Mouse (Mus musculus): ENCODE measurements around the gene Gm49416.

The Gm49416 gene

GRCm38 (mm10) chr19:8919684-8920072 lies 31.0 kb downstream of the Gm49416 start:
- in situ Hi-C loops (cut with MboI, MseI) = no loop called here

DNA sequence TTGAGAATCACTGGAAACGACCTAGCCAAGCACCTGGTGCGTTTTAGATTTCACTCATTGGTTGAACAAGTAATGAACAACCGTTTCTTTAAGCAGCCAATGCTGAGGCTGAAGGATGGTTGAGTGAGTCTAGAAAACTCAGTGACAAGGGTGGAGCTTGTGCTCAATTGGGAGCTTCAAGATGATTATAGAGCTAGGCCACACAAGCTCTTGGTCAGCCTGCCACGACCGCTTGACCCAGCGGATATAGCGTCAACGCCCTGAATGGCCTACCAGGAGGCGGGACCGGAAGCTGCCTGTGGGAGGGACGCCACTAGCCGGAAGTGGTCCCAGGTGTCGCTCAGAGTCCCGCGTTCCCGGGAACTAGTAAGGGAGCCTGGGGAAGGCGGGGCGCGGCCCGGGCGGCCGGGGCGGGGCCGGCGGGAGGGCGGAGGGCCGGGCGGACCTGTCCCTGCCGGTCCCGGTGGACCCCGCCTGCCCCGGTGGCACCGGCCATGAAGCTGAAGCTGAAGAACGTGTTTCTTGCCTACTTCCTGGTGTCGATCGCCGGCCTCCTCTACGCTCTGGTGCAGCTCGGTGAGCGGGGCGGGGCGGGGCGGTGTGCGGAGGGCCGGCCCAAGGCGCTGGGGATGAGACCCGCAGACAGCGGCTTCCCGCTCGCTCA lies 31.5 kb downstream of the Gm49416 start, which contains the start of gene B3gat3:
B3gat3 (plus strand) TSS at position 302 of the 664 bp plus-strand sequence.
- in situ Hi-C loops (cut with MboI, MseI) = no loop called here

- in situ Hi-C loops (cut with MboI, MseI) = no loop called here
Observed at GRCm38 (mm10) chr19:8920836-8921291, 32.1 kb downstream of the Gm49416 start.

DNA sequence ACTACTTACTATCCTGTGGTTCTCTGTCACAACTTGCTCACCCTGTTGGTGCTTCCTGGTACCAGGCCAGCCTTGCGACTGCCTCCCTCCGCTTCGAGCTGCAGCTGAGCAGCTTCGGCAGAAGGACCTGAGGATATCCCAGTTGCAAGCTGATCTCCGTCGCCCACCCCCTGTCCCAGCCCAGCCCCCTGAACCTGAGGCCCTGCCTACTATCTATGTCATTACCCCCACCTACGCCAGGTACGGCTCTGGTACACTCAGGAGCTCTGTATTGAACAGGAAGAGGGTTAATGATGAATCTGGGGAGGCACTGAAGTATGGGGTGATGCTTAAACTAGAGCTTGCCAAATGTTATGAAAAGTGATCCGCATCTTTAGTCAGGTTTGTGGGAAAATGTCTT lies 33.0 kb downstream of the Gm49416 start:
- in situ Hi-C loops (cut with MboI, MseI) = no loop called here

- in situ Hi-C loops (cut with MboI, MseI) = no loop called here
Observed at GRCm38 (mm10) chr19:8926766-8927165, 38.0 kb downstream of the Gm49416 start.

DNA sequence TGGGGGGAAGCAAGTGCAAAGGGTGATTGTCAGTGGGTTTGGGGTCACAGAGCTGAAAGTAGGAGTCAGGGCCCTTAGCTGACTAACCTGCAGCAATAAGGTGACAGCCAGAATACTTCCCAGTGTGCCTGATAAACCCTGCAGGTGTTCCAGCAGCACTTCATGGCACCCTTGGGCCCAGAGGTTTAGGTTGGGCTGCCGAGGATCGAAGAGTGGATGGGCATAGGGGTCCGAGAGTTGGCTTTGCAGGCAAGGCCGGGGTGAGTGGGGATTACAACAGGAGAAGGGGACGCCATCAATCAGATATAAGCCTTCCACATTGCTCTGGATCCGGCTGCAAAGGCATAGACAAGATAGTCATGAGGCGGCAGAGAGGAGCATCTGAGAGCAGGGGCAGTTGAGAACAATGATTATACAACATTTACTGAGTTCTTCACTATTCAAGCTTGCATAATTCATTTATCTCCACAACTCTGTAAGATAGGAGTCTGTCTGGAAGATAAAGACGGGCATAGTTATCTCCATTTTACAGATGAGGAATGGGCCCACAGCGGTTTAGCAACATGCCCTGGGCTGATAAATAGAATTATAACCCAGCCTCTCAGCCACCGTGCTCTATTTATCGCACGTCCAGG lies 39.3 kb downstream of the Gm49416 start:
- in situ Hi-C loops (cut with MboI, MseI) = no loop called here

- in situ Hi-C loops (cut with MboI, MseI) = no loop called here
Observed at GRCm38 (mm10) chr19:8928689-8929223, 40.0 kb downstream of the Gm49416 start.

- in situ Hi-C loops (cut with MboI, MseI) = no loop called here
Observed at GRCm38 (mm10) chr19:8929224-8930088, 40.7 kb downstream of the Gm49416 start, which contains the start of the genes Rom1 and Eml3. Gene Rom1 (minus strand): TSS chr19:8929356. Gene Eml3 (plus strand): TSS chr19:8929552.

- in situ Hi-C loops (cut with MboI, MseI) = no loop called here
Observed at GRCm38 (mm10) chr19:8930117-8930516, 41.4 kb downstream of the Gm49416 start.

- in situ Hi-C loops (cut with MboI, MseI) = no loop called here
Observed at GRCm38 (mm10) chr19:8930771-8931170, 42.0 kb downstream of the Gm49416 start.

- in situ Hi-C loops (cut with MboI, MseI) = no loop called here
Observed at GRCm38 (mm10) chr19:8936736-8937135, 48.0 kb downstream of the Gm49416 start.

GRCm38 (mm10) chr19:8940526-8941133 lies 51.9 kb downstream of the Gm49416 start:
- in situ Hi-C loops (cut with MboI, MseI) = loop anchor here (5.0 kb wide), 1 partner anchor 43 kb away; the partner anchor contains the start of gene Ganab

- in situ Hi-C loops (cut with MboI, MseI) = loop anchor here (5.0 kb wide), 1 partner anchor 44 kb away; the partner anchor contains the start of gene Ganab
Observed at GRCm38 (mm10) chr19:8941136-8941514, 52.4 kb downstream of the Gm49416 start.

GRCm38 (mm10) chr19:8941515-8942217 lies 52.9 kb downstream of the Gm49416 start, which contains the start of gene Mta2:
Gene Mta2 (plus strand): TSS chr19:8941875.
- in situ Hi-C loops (cut with MboI, MseI) = loop anchor here (5.0 kb wide), 1 partner anchor 44 kb away; the partner anchor contains the start of gene Ganab

DNA sequence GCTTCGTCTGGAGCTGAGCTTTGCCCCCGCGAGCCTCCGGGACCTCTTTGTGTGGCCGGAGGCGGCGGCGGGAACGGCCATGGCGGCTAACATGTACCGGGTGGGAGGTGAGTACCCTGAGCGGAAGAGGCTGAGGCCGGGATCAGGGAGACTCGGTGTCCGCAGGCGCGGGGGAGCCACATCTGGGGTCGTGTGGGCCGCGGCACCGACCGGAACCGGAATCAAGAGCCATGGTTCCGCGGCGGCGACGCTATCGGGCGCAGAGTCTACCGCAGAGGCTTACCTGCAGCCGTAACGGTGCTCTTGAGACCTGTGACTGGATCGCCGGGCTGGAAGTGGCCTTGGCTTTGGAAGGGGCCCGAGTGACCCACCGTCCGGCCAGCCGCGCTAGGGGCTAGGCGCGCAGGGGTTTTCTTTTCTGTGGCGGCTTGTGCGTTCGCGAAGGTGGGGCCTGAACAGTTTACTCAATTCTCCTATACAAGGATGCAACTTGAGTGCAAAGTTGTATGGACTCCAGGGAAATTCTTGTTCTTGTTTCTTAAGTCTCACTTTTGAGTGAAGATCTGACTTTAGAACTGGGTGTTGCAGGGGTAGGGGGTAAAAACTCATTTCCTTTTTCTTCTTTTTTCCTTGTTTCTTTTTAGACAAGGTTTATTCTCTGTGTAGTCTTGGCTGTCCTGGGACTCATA lies 53.7 kb downstream of the Gm49416 start:
- in situ Hi-C loops (cut with MboI, MseI) = loop anchor here (5.0 kb wide), 1 partner anchor 45 kb away; the partner anchor contains the start of gene Ganab

GRCm38 (mm10) chr19:8943047-8943446 lies 54.3 kb downstream of the Gm49416 start:
- in situ Hi-C loops (cut with MboI, MseI) = loop anchor here (5.0 kb wide), 1 partner anchor 46 kb away; the partner anchor contains the start of gene Ganab

GRCm38 (mm10) chr19:8944062-8944461 lies 55.3 kb downstream of the Gm49416 start:
- in situ Hi-C loops (cut with MboI, MseI) = loop anchor here (5.0 kb wide), 1 partner anchor 47 kb away; the partner anchor contains the start of gene Ganab

DNA sequence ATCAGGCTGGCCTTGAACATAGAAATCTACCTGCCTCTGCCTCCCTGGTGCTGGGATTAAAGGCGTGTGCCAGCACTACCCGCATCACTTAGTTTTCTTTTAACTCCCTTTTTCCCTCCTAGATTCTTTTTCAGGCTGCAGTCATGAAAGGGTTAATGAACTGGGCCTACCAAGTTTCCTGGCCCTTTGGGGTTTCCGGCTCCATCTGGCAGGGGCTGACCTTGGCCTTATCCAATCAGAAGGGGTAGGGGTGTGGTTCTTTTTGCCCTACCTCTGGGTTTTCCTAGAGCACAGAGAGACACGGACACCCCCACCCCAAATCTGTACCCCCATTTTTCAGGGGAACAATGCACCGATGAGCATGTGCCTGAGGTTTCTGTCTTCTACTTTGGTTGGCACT lies 56.0 kb downstream of the Gm49416 start:
- in situ Hi-C loops (cut with MboI, MseI) = loop anchor here (5.0 kb wide), 1 partner anchor 47 kb away; the partner anchor contains the start of gene Ganab

Data from T-helper 2 cell (primary cell).